Mouse (Mus musculus): ENCODE measurements at regions not wholly inside any gene's neighbourhood (a gene's known extent, or its start where the extent isn't known, plus 50 kb on each side); places are given as distances from the start of the nearest gene placed in this dataset.

DNA sequence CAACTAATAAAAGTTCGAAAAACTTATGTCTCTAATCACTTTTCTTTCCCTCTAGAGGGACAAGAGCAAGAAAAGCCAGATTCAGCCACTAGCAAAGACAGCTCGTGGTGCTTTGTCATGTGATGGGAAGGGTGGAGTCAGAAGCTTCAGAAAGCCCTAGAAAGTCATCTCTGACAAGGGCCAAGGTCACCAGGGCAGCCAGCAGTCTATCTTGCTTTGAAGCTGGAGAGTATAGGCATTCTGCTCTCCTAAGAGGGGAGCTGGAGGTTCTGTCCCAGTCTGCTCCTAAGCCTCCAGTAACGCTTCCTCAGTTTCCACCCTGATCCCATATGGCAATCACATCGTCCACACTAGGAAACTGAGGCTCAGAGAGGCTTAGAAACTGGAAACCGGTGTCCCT lies 68.2 kb upstream of the Polg start:
- TF ChIP-seq POLR2A (IDR thresholded peaks at IDR 0.05; ENCODE audit: low read depth, low read length) (no peak), CTCF (conservative IDR thresholded peaks at IDR 0.05; ENCODE audit: insufficient read depth, insufficient read length, low read depth, low read length) (no peak)

Measured in kidney, adult 2 months (tissue).